Mouse (Mus musculus): ENCODE measurements around the gene Grk2.

Gene Grk2

DNA sequence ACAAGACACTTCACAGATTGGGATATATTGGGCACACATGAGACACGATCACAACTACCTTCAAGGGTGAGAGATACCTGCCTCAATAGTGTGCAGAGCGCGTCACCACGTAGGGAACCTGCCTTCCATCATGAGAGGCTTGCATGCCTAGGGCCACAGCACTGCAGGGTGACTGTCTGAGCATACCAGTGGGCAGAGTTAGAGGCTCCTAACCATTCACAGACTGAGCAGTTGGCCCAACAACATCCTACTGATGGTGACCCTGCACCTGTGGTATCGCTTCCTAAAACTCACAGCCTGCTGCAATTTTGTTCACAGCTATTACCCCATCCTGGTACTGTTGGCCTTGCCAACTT, 2.4 kb downstream of the Grk2 start:
- no peak for DNase-seq (ENCODE audit: low spot score)

DNA sequence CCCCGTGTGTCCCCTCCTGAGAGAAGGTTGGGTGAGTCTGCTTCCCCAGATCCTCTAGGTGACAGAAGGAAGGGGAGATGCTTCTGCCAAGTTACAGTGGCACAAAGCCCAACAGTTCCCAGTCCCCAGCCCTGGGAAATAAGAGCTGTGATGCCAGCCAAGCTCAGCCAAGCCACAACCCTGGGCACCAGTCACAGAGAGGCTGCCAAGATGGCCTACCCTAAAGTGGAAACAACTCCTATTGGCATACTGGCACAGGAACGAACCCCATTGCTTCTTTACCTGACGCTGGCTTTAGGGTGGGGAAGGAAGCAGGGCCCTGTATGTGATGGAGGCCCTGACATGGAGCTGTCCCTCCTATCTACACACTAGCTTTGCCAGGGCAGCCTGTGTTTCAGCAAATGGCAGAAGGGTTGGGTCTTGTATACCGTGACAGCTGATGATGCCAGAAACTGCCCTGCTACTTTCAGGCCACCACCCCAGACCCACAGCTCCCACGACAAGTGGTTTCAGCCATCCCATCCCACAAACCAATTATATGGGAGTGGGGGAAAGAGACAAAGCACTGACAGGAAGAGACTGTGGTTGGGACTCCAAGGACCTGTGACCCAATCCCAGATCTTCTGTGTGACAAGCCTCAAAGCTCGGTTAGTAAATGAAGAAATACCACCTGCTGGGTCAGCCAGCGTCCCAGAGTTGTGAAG, 2.9 kb downstream of the Grk2 start:
- no peak for DNase-seq (ENCODE audit: low spot score)

DNA sequence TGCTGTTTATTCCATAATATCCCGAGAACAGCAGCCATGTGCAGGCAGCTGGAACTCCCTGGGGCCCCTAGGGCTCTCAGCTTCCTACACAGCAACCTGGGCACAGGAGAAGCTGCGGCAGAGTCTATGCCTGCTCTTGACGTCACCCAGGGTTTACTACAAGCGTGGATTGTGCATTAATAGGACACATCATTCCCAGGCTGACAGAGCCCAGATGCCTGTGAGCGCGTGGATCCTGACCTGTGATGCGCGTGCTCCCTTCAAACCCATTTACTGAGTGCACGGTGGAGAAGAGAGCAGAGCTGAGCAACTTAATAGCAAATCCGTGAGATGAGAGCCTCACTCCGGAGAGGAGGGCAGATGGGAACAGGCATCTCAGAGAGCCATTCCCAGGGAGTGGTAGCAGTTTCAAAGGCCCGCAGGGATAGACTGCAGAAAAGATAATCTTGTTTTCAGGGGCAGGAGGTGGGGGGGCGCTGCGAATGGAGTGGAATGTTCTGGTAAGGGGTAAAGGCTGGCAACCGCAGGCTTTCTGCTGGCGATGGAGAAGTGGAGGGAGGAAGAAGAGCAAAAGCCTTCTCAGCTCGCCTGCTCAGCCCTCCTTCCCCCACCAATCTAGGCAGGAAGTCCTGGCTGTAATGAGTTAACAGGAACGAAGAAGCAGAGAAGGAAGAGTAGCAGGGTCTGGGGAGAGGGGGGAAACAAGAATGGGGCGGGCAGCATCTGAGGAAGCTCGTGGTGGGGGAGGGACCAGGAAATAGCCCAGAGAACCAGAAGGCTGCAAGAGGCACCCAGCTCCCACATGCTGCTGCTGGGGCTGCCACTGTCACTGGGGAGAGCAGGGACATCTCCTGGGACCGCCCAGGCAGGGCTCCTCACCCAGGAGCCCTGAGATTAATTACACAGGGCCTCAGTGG, 4.0 kb downstream of the Grk2 start:
- DNase-seq (ENCODE audit: low spot score), result no peak

DNA sequence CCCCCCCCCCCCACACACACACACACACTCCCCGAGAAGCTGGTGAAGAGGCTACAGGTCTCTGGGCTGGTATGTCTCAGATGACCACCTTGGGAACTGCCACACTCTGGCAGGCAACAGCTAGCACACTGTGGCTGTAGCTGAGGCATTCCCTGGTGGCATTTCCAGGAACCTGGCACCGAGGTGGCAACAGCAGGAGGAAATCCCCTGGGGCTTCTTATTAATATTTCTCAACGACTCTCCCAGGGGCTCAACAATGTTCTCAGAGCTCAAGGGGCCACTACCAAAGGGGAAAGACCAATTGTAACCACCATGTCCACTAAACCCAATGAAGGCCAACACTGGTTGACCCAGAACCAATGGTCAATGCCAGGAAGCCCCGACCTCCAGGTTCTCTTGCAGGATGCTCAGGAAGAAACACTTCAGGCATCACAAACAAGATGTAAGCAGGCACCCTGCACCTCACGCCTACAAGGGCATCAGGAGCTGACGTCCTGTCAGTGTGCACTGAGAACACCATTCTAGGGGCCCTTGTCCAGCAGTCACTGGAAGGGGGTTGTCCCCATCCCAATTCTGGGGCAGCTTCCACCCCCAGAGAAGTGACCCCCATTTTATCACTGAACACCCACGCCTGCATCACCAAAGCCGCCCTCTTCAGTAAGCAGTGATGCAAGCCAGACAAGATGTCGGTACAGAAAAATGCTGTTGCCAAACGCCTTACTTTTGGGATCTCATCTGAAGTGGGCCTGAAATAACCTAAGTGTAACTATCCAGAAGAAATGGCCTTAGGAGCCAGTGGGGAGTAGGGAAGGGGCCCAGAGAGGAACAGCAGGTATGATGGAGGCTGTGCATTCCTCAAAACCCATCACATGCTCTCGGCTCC, 4.9 kb downstream of the Grk2 start:
- DNase-seq (ENCODE audit: low spot score), result no peak

DNA sequence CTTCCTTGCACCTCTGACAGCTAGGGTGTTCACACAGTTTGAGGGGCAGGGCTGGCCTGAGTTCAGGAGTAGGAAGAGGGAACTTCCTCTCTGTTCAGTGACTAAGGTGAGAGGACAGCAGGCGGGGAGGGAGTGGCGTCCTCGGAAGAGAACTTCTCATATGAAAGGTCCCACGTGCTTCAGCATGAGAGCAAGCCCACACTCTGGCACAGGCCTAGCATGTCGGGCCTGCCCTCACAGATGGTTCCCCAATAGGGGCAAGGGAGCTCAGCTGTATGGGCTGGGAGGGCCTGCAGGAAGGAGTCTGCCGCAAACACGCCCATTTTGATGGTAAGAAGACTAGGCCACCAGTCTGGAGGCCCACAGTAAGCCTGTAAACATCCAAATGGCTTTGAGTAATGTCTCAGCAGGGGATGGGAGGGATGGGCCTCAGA, 5.7 kb downstream of the Grk2 start:
- no peak for DNase-seq (ENCODE audit: low spot score)

DNA sequence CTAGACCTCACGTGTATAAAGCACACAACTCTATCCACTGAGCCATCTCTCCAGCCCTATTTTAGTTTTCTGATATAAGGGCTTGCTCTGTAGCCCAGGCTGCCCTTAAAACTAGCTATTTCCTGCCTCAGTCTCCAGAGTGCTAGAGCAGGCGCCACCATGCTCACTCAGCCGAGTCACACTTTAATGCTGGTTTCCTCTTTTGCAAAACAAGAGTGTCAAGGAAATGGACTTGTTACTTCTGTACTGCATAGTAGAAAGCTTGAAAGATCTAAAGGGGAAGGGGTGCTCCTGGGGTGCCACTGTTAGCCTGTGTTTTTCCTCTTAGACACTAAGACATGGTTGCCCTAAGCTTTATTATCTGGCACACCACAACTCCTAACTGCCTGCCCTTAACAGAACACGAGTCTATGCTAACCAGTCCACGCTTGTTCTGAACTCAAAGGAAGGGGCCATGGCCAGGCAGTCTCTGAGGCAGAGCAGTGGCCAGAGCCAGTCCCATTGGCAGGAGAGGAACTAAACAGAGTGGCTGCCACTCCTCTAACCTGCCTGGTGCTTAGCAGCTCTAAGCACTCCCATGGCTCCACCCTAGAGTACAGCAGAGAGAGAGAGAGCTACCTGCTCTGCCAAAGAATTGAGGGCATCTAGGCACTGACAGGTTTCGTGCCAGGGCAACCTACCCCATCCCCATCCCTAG, 6.3 kb downstream of the Grk2 start:
- no peak for DNase-seq (ENCODE audit: low spot score)

DNA sequence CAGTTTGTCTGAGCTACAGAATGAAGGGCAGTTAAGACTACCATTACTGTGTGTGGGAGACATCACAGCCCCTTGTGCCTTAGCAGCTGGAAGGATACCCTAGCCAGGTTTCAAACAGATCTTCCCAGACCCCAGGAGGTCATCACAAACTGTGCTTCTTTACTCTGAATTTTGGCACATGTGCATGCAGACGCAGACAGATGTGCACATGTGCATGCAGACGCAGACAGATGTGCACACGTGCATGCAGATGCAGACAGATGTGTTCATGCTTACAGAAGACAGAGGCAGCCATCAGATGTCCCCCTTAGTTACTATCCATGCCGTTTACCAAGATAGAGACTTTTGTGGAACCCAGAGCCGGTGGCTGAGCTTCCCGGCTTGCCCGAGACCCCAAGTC, 6.9 kb downstream of the Grk2 start:
- DNase-seq (ENCODE audit: low spot score), result no peak

DNA sequence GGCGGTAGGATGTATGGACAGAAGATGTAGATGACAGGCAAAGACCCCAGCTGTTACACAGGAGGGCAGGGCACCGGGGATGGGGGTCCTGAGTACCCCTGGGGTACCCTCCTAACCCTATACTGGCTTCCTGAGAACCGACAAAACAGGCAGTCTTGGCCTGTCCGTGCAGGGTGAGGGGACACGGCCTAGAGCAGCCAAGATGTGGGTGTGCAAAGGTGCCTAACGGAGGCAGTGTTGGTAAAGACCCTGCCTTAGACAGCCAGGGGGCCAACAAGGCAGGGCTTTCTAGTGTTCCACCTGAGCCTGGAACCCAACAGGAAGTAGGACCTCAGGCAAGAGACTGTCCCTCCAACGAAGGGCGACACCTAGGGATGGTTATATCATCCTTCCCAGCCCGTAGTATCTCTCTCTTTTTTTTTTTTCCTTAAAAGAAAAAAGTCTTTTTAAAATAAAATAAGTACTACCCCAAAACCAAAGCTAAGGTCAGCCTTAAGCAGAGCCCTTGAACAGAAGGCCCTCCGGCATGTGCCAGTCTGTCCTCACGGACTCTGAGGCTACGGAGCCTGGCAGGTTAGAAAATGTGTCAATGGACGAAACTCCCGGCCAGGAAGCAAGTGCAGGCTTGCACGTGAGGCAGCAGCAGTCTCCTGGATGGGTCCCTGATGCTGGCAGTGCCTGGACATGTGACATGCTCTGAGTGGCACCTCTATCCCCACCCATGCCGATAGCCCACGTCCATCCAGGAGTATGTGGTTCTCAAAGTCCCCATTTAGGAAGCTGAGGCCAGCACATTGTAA, 7.5 kb downstream of the Grk2 start:
- DNase-seq (ENCODE audit: low spot score), result no peak

DNA sequence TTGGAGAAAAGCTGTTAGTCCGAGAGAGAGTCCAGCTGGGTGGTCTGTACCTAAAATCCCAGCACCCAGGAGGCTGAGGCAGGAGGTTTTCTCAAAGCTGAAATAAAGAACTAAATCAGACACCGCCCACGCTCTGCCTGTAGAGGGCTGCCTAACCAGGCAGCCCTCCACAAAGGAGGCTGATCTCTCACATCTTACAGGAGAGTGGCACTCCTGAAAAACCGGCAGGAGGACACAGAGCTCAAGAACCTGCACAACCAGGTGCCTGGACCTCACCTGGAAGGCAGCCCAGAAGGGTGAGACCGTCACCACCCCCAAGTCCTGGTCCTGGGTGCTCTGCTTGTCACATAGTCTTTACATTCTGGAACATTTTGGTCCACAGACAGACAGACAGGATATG, 8.2 kb downstream of the Grk2 start:
- no peak for DNase-seq (ENCODE audit: low spot score)

DNA sequence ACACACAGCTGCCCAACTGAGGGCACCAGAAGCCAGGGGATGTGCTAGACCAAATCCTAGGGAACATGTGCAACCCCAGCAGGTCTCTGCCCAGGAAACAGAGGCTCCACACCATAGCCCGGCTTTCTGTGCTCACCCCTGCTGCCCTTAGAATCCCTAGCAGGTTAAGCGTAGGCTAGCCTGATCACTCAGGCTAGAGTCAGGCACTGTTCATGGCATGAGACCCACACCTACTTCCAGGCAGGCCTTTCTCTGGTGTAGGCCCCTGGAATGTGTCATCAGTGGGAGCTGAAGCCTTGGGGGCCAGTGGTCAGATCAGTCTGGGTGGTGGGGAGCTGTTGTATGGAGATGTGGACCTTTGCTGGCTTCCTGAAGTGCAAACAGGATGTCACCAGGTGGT, 9.4 kb downstream of the Grk2 start:
- DNase-seq (ENCODE audit: low spot score), result no peak

DNA sequence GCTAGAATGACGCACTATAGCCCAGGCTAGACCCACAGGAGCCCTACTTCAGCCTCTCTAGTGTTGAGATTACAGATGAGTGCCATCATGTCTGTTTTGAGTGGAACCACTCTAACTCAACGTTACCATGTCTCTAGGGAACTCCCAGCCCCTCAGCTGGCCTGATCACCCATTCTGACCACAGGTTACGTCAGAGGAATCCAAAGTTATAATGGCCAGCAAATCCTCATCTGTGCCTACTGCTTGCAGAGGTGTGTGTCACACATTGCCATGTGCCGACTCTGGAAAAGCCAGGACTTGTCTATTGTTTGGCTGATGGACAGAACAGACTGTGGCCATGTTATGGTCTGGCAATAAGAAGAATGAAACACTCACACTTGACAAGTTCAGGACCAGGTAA, 10.6 kb downstream of the Grk2 start:
- no peak for DNase-seq (ENCODE audit: low spot score)

DNA sequence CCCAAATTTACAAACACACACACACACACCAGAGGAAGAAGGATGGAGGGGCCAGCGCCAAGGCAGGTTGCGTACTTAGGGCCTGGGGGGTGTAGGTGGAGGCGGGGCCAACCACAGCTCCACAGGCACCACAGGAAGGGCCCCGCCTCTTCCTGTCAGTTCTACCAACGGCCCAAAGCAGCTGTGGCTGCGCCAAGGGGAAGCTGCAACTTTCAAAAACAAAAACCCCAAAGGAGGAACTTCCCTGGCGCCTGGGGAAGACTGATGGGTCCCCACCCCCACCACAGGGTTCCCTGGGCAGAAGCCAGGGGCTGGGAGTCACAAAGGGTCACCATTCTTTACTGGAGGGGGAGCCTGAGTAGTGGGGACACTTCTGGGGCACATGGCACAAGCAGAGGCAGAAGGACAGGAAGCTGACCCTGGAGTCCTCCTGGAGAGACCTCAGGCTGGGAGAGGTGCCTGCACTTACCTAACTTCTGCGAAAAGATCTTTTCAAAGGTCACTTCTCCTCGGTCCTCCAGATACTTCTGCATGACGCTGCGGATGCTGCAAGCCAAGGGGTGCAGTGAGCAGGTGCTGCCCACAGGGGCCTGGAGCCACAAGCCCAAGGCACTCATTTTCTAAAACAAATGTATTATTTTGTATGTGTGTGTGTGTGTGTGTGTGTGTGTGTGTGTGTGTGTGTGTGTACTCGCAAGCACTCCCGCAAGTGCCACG, 11.5 kb downstream of the Grk2 start:
- no peak for DNase-seq (ENCODE audit: low spot score)

DNA sequence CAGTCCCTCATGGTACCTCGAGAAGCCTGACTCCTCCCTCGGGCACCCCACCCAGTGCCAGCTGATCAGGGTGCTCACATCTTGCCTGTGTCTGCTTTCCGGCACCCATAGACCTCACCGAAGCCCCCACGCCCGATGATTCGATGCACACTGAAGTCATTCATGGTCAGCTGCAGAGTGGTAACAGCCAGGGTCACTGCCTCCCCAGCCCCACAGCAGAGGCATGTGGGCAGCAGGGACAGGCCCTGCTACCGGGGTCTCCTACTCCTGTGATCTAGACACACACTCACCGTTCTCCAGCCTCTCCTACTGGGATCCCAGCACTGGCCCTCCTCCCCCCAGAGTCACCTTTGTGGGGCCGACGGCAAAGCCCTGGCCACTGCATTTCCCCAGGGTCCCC, 14.9 kb downstream of the Grk2 start:
- DNase-seq (ENCODE audit: low spot score), result no peak

DNA sequence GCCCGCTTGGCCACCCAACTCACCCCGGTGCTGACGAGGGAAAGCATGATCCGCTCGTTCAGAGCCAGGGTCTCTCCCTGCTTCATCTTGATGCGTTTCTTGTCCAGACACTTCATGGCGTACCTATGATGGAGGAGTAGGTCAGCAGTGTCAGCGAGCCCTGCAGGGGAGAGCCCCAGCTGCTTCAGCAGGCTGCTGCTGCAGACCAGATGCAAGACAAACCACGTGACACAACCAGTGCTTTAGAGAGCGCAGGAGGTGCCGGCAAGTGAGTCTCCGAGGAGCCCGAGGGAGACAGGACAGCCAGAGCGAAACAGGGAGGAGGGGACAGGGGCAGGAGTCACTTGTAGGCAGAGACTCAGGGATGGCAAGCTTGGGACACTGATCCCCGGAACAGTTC, 15.3 kb downstream of the Grk2 start:
- DNase-seq (ENCODE audit: low spot score), result no peak

DNA sequence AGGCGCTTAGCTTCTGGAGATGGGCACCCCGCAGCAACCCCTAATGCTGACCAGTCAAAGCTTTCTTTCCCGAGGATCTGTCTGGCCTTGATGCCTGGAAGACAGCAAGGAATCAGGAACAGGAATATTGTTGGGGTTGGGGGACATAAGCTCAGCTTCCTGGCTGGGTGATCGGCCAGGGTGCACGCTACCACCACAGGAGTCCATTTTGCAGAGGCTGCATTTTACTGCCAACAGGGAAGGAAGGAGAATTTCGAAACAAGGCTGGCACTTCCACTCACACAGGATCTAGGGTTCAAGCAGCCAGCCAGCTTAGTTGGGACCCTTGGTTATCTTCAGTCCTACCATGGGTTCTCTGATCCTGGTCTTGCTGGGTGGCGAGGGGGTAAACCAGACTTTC, 22.4 kb downstream of the Grk2 start:
- no peak for DNase-seq (ENCODE audit: low spot score)

DNA sequence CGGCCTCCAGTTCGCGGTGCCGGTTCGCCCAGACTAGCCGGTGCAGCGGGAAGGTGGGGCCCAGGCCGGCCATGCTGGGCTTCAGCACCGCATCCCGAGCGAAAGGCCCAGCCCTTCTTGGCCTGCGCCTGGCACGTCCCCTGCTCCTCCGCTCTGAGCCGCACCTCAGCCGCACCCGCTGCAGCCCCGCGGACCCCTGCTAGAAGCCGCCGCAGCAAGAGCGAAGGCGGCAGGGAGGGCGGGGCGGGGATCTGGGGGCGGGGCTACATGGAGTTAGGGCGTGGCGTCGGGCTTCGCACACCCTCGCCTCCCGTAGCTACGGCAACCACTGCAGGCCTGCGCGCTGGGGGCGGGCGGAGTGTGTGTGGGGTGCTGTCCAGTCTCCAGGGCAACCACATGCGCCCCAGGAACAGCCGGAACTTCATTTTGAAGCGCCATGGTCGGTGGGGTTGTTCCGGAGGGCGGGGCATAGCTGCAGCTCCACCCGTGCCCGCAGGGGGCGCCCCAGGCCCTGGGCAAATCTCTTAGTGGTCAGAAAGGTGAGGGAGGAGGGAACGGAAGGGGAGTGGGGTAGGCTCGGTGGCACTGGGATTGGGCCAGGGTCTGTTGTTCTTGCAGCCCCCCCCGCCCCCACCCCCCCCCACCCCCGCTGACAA, 23.0 kb downstream of the Grk2 start, which contains the start of gene Ankrd13d:
Ankrd13d (minus strand) TSS at position 240 of the 656 bp plus-strand sequence.
- peak; percentile 83 for DNase-seq (ENCODE audit: low spot score)

DNA sequence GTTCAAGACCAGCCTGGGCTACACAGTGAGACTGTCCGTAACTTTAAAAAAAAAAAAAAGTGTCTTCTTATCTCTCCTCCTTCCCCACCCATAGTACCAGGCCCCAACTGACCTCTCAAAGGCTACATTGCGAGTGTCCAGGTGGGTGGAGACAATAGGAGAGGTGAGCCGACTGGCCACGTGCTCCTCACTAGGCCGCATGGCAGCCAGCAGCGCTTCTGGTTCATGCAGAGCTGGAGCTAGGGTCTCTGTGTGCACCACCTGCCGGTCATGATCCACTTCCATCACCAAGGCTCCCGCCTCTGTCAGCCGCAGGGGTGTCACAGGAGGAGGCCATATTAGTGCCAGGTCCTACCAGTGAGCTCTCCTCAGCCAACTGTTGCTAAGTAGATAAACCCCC, 25.6 kb downstream of the Grk2 start:
- no peak for DNase-seq (ENCODE audit: low spot score)

DNA sequence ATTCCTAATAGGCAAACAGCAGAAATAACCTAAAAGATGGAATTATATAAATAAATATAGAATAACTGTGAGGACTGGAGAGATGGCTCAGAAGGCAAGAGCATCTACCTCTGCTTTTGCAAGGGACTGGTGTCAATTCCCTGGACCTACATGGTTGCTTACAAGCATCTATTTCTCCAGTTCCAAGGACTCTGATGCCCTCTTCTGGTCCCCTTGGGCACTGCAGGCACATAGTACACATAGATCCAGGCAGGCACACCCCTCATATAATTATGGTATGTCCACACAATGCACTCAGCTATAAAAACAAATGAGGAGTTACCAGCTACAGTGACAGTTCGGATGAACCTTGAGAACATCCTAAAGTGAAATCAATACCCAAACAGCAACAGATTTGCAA, 26.5 kb downstream of the Grk2 start:
- DNase-seq (ENCODE audit: low spot score), result no peak

DNA sequence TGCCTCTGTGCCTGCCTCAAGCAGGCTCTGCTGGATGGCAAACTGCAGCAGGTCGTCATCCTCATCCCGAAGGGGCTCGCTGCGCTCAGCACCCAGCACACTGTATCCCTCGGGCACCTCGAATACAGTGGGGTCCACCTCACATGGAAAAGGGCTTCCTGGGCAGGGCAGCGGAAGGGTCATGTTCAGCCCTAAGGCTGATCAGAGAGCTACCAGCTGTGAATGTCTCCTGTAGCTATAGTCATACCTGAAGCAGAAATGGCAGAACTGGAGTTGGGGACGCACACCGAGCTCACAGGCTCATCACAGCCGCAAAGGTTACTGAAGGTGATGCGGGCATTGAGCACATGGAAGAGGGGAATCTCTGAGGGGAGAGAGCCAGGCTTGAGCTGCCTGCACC, 35.0 kb downstream of the Grk2 start:
- no peak for DNase-seq (ENCODE audit: low spot score)

DNA sequence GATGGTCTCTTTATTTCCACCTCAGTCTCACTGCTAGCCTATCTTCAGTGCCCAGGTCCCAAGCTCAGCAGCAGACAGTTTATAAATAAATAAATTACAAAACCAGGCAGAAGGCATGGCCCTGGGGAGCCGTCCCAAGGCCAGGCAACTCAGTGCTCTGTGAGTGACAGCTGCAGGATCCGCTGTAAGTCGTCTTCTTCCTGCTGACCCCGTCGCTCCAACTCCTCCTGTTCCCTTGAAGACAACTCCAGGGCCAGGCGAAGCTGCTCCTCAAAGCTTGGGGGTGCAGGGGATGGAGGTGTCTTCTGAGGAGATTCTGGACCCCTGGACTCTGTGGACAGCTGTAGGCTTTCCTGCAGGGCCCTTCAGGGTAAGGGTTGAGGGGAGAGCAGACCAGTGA, 35.8 kb downstream of the Grk2 start:
- DNase-seq (ENCODE audit: low spot score), result no peak
